Mouse (Mus musculus) hindbrain, embryonic 11.5 days (tissue): Measurements from ENCODE around the gene Tex21. TPM values are rescaled to one million over a fixed set of nuclear protein-coding genes. Genes with fewer than 3 reads are reported as not detected.

Experiments
- polyA plus RNA-seq: library from polyadenylated mRNA; unstranded; fragments of >200 nt; fragmentation: Nextera tagmentation; extraction: Ambion mirVana; gene quantifications from 2 replicates; pipeline ENCODE4 v1.2.1, GENCODE M21; 2014

The Tex21 gene
- polyA plus RNA-seq, 1 experiment from 2014 or later = not detected

Other genes starting within 250 kb of the Tex21 start
- 0.17 and 0.26 TPM in 2 replicates for gene Esr2, start 69.5 kb downstream of the Tex21 start, polyA plus RNA-seq
- 49.5 and 54.4 TPM in 2 replicates for gene Mthfd1, start 8.6 kb upstream of the Tex21 start, polyA plus RNA-seq
- gene Akap5, start 78.1 kb upstream of the Tex21 start, polyA plus RNA-seq = 4.0 and 5.4 TPM in 2 replicates
- 19.2 and 19.7 TPM in 2 replicates for gene Zbtb25, start 122.9 kb upstream of the Tex21 start, polyA plus RNA-seq
- gene Zbtb1, start 123.5 kb upstream of the Tex21 start, polyA plus RNA-seq = 8.2 and 8.3 TPM in 2 replicates
- 8.1 and 11.2 TPM in 2 replicates for gene Hspa2, start 157.4 kb upstream of the Tex21 start, polyA plus RNA-seq
- gene Ppp1r36, start 170.8 kb upstream of the Tex21 start, polyA plus RNA-seq = 1.9 and 2.3 TPM in 2 replicates